Mouse (Mus musculus): ENCODE measurements at regions not wholly inside any gene's neighbourhood (a gene's known extent, or its start where the extent isn't known, plus 50 kb on each side); places are given as distances from the start of the nearest gene placed in this dataset.

- DNase-seq (no peak), ATAC-seq (no peak)
- no peak for TF ChIP-seq EP300 (IDR thresholded peaks at IDR 0.05; ENCODE audit: low read depth)
- Histone ChIP-seq H3K27me3 (ENCODE audit: insufficient read depth, low read length) (no peaks in the 10 kb centered on the region), H3K36me3 (replicated peaks; ENCODE audit: insufficient read depth, low read length) (no peaks in the 10 kb centered on the region), H3K4me1 (ENCODE audit: insufficient read depth) (0 out of 2 replicates have a peak, but pooled peaks cover 6% of the 10 kb centered on the region), H3K9ac (replicated peaks) (no peak overlapping the region), H3K4me3 (ENCODE audit: low read depth, low read length) (no peak overlapping the region), H3K9me3 (ENCODE audit: low read length) (no peaks in the 10 kb centered on the region), H3K4me2 (ENCODE audit: low read depth, low read length) (no peak overlapping the region), H3K27ac (ENCODE audit: low read depth) (no peak overlapping the region)
- 81% methylated on average over 22 of the region's 22 CpGs for WGBS (ENCODE audit: insufficient replicate concordance)
These were observed 780.6 kb upstream of the Car8 start for GRCm38 (mm10) chr4:9019241-9020110.

- Histone ChIP-seq H3K27ac (ENCODE audit: low read depth) (no peak overlapping the region), H3K9me3 (ENCODE audit: low read length) (no peaks in the 10 kb centered on the region), H3K4me1 (ENCODE audit: insufficient read depth) (0 out of 2 replicates have a peak, but pooled peaks cover 6% of the 10 kb centered on the region), H3K4me3 (ENCODE audit: low read depth, low read length) (no peak overlapping the region), H3K9ac (replicated peaks) (no peak overlapping the region), H3K4me2 (ENCODE audit: low read depth, low read length) (no peak overlapping the region), H3K27me3 (ENCODE audit: insufficient read depth, low read length) (no peaks in the 10 kb centered on the region), H3K36me3 (replicated peaks; ENCODE audit: insufficient read depth, low read length) (no peaks in the 10 kb centered on the region)
- DNase-seq (no peak), ATAC-seq (no peak)
- TF ChIP-seq EP300 (IDR thresholded peaks at IDR 0.05; ENCODE audit: low read depth) (no peak), CTCF (IDR thresholded peaks at IDR 0.05; ENCODE audit: low read depth) (no peak)
- 73% methylated on average over 2 of the region's 2 CpGs for WGBS (ENCODE audit: insufficient replicate concordance)
These were observed 779.4 kb upstream of the Car8 start for GRCm38 (mm10) chr4:9018236-9018635.

- H3K27me3 ChIP-seq (ENCODE audit: insufficient read depth, low read length) = no peaks in the 10 kb centered on the region
- H3K4me3 ChIP-seq (ENCODE audit: low read depth, low read length) = no peak overlapping the region
- no peaks in the 10 kb centered on the region for H3K36me3 ChIP-seq (replicated peaks; ENCODE audit: insufficient read depth, low read length)
- 0 out of 2 replicates have a peak overlapping the region, but pooled peaks have one; percentile 36 for H3K27ac ChIP-seq (ENCODE audit: low read depth)
- ATAC-seq = no peak
- no peak overlapping the region for H3K4me2 ChIP-seq (ENCODE audit: low read depth, low read length)
- H3K4me1 ChIP-seq (ENCODE audit: insufficient read depth) = 0 out of 2 replicates have a peak, but pooled peaks cover 6% of the 10 kb centered on the region
- no peak overlapping the region for H3K9ac ChIP-seq (replicated peaks)
- 75% methylated on average over 9 of the region's 9 CpGs for WGBS (ENCODE audit: insufficient replicate concordance)
- TF ChIP-seq EP300 (IDR thresholded peaks at IDR 0.05; ENCODE audit: low read depth) (no peak), CTCF (IDR thresholded peaks at IDR 0.05; ENCODE audit: low read depth) (no peak)
- no peak for DNase-seq
- no peaks in the 10 kb centered on the region for H3K9me3 ChIP-seq (ENCODE audit: low read length)
These were observed 777.7 kb upstream of the Car8 start for GRCm38 (mm10) chr4:9016504-9017040.

GRCm38 (mm10) chr4:9015528-9016503 lies 777.0 kb upstream of the Car8 start:
- H3K4me1 ChIP-seq (ENCODE audit: insufficient read depth) = 0 out of 2 replicates have a peak, but pooled peaks cover 6% of the 10 kb centered on the region
- peak overlapping the region; percentile 67 for H3K27ac ChIP-seq (ENCODE audit: low read depth)
- no peaks in the 10 kb centered on the region for H3K27me3 ChIP-seq (ENCODE audit: insufficient read depth, low read length)
- DNase-seq = peak; percentile 40
- TF ChIP-seq CTCF (IDR thresholded peaks at IDR 0.05; ENCODE audit: low read depth) (no peak), EP300 (IDR thresholded peaks at IDR 0.05; ENCODE audit: low read depth) (peak; percentile 42)
- peak; percentile 71 for ATAC-seq
- H3K9ac ChIP-seq (replicated peaks) = no peak overlapping the region
- no peak overlapping the region for H3K4me3 ChIP-seq (ENCODE audit: low read depth, low read length)
- 23% methylated on average over 14 of the region's 14 CpGs for WGBS (ENCODE audit: insufficient replicate concordance)
- no peaks in the 10 kb centered on the region for H3K9me3 ChIP-seq (ENCODE audit: low read length)
- no peak overlapping the region for H3K4me2 ChIP-seq (ENCODE audit: low read depth, low read length)
- no peaks in the 10 kb centered on the region for H3K36me3 ChIP-seq (replicated peaks; ENCODE audit: insufficient read depth, low read length)

- WGBS (ENCODE audit: insufficient replicate concordance) = 59% methylated on average over 4 of the region's 4 CpGs
- Histone ChIP-seq H3K4me3 (ENCODE audit: low read depth, low read length) (no peak overlapping the region), H3K27ac (ENCODE audit: low read depth) (peak overlapping the region; percentile 67; the same call in 1 of the 2 replicates), H3K4me2 (ENCODE audit: low read depth, low read length) (no peak overlapping the region), H3K27me3 (ENCODE audit: insufficient read depth, low read length) (no peaks in the 10 kb centered on the region), H3K36me3 (replicated peaks; ENCODE audit: insufficient read depth, low read length) (no peaks in the 10 kb centered on the region), H3K9ac (replicated peaks) (no peak overlapping the region), H3K9me3 (ENCODE audit: low read length) (no peaks in the 10 kb centered on the region), H3K4me1 (ENCODE audit: insufficient read depth) (0 out of 2 replicates have a peak, but pooled peaks cover 6% of the 10 kb centered on the region)
- ATAC-seq = no peak
- no peak for TF ChIP-seq EP300 (IDR thresholded peaks at IDR 0.05; ENCODE audit: low read depth)
- no peak for TF ChIP-seq CTCF (IDR thresholded peaks at IDR 0.05; ENCODE audit: low read depth)
- no peak for DNase-seq
These were observed 776.1 kb upstream of the Car8 start for GRCm38 (mm10) chr4:9014986-9015385.
